Mouse (Mus musculus) kidney, postnatal 10 days (tissue): ENCODE results near the gene Fchsd2.

Source experiments
- DNase-seq: peaks from one replicate; pipeline ENCODE4 v3.0.0; 2021; ENCODE audit warnings: mixed read lengths

Gene Fchsd2

DNA sequence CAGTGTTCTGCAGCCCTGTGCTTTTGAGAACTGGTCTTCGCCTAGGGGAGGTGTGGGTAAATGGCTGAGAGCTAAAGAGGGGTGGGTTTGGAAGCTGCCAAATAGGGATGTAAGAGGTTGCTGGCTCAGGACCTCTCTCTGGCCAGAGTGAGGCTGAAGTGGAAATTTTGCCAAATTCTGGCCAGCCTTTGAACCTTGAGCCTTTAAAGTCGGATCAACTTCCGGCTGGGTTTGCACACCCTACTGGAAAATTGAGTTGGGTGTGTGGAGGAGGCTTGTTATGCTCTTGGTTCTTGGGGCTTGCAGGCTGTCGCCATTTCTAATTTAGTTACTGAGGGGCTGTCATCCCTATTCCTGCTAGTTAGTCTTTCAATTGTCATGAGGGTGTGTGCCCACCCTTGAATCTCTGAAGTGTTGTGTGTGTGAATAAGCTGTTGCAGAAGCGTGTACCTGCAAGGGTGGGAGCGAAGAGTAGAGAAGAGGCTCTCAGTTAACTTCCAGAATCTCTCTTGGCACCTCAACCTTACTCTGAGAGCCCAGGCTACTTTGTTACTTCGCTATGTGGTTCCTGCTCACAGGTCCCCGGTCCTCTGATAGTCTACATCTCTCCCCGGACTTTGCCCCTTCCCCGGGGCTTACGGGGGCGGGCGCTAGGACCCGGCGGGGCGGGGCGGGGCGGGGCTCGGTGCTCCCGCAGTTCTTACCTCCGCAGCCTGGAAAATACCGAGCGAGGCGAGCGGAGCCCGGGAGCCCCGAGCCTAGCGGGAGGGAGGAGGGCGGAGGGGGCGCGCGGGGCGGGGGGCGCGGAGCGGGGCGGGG, 227.9 kb downstream of the Fchsd2 start:
- peak; percentile 82 for DNase-seq

DNA sequence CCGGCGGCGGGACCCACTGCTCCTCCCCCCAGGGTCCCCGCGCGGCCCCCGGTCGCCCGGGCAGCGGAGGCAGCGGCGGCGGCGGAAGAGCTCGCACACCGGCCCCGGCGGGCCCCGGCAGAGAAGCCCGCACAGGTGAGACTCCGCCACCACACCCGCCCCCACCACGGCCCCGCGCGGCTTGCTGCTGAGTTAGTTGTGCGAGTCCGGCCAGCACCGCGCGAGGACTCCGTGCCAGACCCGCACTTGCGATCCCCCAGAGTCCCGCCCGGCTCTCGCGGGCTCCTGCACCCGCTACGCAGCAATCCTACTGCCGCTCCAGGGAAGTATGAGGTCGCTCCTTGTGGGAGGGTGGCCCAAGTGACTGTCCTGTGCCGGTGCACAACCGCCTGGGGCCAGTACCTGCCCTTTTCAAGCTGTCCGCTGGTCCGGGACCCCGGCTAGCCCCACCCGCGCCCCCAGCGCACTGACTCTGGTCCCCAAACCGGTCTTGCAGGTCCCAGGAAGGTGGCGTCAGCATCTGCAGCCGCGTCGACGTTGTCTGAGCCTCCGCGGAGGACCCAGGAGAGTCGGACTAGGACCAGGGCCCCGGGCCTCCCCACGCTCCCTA, 228.7 kb downstream of the Fchsd2 start:
- peak; percentile 76 for DNase-seq

DNA sequence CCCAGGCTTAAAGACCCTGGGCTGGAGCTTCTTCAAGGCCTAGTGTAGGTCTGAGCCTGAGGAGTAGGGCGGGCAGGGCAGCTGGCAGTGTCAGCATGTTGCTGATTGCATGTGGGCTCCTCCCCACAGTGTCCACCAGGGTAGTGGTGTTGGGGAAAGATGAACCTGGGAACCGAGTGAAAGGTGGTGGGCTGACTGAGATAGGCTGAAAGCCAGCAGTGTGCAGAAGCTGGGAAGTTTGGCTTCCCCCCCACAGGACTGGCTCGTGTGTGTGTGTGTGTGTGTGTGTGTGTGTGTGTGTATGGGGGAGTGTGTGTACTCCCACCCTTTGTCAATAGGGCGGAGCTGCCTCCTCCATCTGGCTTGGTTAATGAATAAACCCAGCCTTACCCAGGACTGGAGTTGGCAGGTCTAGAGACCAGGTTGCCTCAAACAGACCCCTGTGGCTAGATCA, 230.5 kb downstream of the Fchsd2 start:
- peak; percentile 56 for DNase-seq

DNA sequence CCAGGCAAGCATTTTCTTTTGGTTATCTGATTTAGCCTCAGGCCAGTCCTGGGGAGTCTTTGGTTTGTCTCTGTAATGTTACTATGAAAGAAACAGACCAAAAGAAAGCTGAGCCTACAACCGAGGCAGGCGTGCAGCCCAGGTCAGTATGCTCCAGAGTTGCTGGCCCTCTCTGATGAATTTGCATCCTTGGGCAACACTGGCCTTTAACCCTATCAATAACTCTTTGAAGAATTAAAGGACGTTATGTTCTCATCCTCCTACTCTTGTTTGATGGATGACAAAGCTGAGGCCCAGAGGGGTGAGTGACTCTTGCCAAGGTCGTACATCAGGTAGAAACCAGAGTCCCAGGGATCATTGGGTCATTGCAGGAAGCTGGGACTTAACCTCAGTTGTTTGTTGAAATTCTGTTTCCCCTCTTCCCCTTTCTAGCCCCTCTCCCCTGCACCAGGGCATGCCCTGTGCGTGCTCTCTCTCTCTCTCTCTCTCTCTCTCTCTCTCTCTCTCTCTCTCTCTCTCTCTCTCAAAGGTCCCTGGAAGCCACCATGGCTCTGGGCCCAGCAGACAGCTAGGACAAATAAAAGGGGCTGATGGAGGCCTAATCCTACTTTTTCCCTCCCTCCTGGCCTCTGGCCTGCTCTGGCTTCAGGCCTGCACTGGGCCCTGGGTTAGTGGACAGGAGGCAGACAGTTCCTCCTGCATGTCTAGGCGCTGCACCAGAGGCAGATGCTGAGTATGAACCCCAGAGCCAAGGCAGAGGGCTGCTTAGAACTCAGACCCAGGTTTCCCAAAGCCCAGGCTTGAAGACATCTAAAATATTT, 231.7 kb downstream of the Fchsd2 start:
- peak; percentile 35 for DNase-seq

GRCm38 (mm10) chr7:101326006-101326405, 233.3 kb downstream of the Fchsd2 start:
- DNase-seq = no peak

DNA sequence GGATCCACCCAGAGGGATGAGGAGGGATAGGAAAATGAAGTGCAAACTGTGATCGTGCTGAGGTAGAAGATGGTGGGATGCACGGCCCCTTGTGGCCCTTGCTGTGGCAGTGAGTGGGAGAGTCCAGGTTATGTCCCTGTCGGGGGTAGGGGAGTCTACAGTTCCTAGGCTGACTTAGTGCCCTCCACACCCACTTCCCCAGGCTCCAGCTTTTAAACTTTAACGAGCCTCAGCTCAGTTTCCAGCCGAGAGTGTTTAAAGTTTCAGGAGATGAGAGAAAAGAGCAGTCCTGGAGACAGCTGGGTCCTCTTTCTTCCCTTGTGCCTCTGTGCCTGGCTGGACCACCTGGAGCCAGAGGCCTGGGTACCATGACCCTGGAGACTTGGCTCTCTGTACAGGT, 234.6 kb downstream of the Fchsd2 start:
- no peak for DNase-seq

DNA sequence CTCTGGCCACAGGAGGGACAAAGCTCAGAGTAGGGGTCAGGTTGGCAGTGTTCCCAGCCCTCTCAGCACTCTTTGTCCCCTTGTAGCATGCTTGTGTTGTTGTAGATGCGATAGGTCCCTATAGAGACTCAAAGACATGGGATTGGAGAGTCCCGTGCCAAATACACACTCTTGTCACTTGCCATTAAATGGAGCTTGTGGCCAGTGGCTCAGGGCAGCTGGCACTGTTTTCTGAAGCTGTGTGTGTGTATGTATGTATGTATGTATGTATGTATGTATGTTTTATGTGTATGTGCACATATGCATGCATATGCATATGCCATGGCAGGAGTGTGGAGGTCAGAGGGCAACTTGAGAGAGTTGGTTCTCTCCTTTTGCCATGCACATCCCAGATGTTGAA, 235.1 kb downstream of the Fchsd2 start:
- no peak for DNase-seq

GRCm38 (mm10) chr7:101328621-101329158, 236.0 kb downstream of the Fchsd2 start:
- no peak for DNase-seq

DNA sequence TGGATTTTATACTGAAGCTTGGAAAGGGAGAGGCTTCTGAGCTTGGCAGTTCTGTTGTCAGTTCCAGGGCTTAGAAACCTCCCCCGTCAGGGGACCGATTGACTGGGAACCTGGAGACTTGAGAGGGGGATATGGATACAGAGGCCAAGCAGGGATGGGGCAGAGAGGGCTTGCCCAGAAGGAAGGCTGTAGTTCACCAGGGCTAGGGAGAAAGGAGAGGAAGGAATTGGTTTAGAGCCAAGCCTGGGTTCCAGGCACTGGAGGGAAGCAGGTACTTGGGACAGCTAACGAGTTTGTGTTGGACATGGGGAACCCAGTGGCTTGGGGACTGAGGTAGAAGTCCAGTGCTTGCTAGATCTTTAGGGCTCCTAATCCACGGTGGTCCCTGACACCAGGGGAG, 236.9 kb downstream of the Fchsd2 start:
- no peak for DNase-seq

DNA sequence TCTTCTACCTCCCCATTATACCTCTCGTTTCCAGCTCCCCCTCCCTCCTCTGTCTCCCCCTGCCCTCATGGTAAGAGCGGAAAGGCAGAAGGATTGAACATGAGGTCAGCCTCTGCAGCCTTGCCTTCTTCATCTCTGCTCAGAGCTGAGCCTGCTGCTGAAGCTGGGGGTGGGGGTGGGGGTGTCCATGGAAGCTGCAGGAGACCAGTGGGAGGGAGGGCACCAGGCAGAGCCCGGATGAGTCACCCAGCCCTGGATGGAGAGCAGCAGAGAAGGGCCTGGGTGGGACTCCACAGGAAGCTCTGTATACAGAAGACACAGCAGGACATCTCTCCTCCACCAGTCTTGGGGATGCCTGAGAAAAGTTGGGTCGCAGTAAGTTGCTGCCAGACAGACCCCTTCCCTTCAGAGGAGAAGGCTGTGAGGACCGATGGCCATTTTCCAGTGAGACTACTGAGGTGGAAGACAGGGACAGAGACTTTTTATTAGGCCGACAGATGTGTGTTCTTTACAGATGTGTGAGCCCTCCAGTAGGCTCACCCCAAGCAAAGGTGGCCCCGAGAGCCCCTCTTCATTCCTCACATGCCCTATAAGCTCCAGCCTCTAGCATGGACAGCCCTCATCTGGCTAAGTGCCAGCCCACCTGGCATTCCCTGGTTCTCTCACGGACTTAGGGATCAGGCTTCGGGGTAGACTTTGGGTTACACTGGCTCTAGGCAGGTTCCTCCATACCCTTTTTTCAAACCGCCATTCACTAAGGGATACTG, 237.6 kb downstream of the Fchsd2 start:
- DNase-seq = no peak

DNA sequence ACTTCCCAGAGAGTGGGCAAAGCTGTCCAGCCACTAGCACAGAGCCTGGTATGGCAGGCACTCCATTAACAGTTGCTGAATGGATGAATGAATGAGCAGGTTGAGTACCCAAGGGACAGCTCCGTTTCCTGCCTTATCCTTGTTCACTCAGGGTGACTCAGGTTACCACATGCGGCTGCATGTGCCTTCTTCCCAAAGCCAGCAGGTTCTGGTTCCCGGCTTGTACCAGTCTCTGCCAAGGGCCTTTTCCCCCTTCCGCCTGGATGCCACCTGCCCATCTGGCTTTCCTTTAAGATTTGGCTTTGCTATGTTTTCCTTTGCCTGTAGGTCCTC, 238.1 kb downstream of the Fchsd2 start:
- no peak for DNase-seq

DNA sequence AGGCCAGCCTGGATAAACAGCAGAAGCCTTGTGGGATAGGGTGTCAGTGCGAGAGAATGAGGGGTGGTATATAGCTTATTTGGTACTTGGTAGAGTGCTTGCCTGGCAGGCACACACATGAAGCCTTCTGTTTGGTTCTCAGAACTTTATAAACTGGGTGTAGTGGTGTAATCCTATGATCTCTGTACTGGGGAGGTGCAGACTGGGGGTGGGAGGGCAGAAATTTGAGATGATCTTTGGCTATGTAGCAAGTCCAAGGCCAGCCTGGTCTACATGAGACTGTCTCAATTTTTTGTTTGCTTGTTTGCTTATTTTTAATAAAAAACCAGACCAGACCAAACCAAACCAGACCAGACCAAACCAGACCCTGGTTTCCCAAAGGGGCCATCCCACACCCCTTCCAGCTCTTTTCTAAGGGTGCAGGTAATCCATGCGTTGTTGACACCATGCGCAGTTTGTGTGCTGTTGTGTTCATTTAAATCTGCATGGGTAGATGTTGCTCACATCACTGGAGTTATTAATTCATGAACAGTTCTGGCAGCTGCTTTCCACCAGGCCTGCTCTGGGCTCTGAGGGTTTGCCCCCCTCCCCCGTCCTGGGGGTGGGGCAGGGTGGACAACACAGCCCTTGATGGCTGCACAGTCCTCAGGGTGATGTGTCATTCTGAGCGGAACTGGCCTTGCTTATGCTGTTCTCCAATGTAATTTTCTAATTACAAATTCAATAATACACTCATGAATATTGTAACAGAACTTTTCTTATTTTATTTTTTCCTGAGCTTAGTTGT, 239.6 kb downstream of the Fchsd2 start:
- DNase-seq = no peak
